15 mouse cellular contexts compared by ENCODE assay signal in the genomic region with DNA sequence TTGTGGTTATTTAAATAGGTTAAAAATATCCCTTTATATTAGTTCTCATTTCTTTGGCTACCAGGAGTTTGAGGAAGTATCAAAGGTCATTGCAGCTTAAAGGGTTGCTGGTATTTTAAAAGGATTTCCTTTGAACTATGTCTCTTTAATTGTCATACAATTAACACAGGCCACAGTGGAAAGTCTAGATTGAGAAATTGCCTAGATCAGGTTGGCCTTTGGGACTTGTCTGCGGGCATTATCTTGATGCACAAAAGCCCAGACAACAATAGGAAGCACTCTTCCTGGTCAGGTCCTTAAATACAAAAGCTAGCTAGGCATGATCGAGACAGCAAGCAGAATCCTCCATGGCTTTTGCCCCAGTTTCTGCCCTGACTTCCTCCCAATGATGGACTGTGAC.
"Had no signal": no experiment of that assay in that cellular context is flagged by ENCODE, and none has a peak within 500 bp of the region (broad histone marks: within the 10 kb centered on the region; RNA-seq: fewer than 3 reads in every experiment).

No protein-coding gene starts in this region.

- DNase-seq: retina, postnatal 1 day; right cerebral cortex, adult 18-20 months; right cerebral cortex, postnatal 14 days; right cerebral cortex, postnatal 25 days; right cerebral cortex, postnatal 4 days; spleen, adult 18-20 months; thymus, adult 18-20 months; thymus, adult 2 months; thymus, postnatal 14 days; thymus, postnatal 25 days; thymus, postnatal 36 days; thymus, postnatal 4 days had no signal

- H3K9ac ChIP-seq: neural tube, embryonic 15.5 days; stomach, embryonic 15.5 days had no signal

- H3K4me1 ChIP-seq: neural tube, embryonic 15.5 days; stomach, embryonic 15.5 days had no signal

- H3K4me2 ChIP-seq: neural tube, embryonic 15.5 days; stomach, embryonic 15.5 days had no signal

- H3K9me3 ChIP-seq: neural tube, embryonic 15.5 days; stomach, embryonic 15.5 days had no signal

- H3K4me3 ChIP-seq: neural tube, embryonic 15.5 days; stomach, embryonic 15.5 days had no signal

- H3K27me3 ChIP-seq: neural tube, embryonic 15.5 days; stomach, embryonic 15.5 days had no signal

- H3K36me3 ChIP-seq: neural tube, embryonic 15.5 days; stomach, embryonic 15.5 days had no signal

- H3K27ac ChIP-seq: neural tube, embryonic 15.5 days; stomach, embryonic 15.5 days; stomach, postnatal 0 days had no signal
